Mouse (Mus musculus) forebrain, embryonic 12.5 days (tissue): ENCODE measurements at regions not wholly inside any gene's neighbourhood (a gene's known extent, or its start where the extent isn't known, plus 50 kb on each side); places are given as distances from the start of the nearest gene placed in this dataset.

Source experiments
- ATAC-seq: fragments of 200-750 bp; cut with Nextera tagmentation; 2 replicates; pipeline ENCODE4 v1.8.0; 2017; ENCODE audit warnings: moderate TSS enrichment; ENCODE audit not compliant: low FRiP score
- H3K27ac ChIP-seq: fragments of 300-500 bp; sonication (generic); 2 replicates; pipeline ENCODE4 v1.5.1; 2016; ENCODE audit warnings: mild to moderate bottlenecking
- H3K27me3 ChIP-seq: fragments of 300-500 bp; sonication (generic); 2 replicates; pipeline ENCODE4 v1.6.1; 2016; ENCODE audit warnings: mild to moderate bottlenecking
- H3K36me3 ChIP-seq: fragments of 300-500 bp; sonication (generic); replicated peaks from 2 replicates; pipeline ENCODE4 v1.6.1; 2016; ENCODE audit warnings: mild to moderate bottlenecking
- H3K4me1 ChIP-seq: fragments of 300-500 bp; sonication (generic); 2 replicates; pipeline ENCODE4 v1.6.1; 2016
- H3K4me2 ChIP-seq: fragments of 300-500 bp; sonication (generic); 2 replicates; pipeline ENCODE4 v1.6.1; 2016; ENCODE audit warnings: mild to moderate bottlenecking, moderate library complexity
- H3K4me3 ChIP-seq: fragments of 300-500 bp; sonication (generic); replicated peaks from 2 replicates; pipeline ENCODE4 v1.5.1; 2016; ENCODE audit warnings: mild to moderate bottlenecking
- H3K9ac ChIP-seq: fragments of 300-500 bp; sonication (generic); 2 replicates; pipeline ENCODE4 v1.6.1; 2016; ENCODE audit warnings: mild to moderate bottlenecking
- H3K9me3 ChIP-seq: fragments of 300-500 bp; sonication (generic); 2 replicates; pipeline ENCODE4 v1.6.1; 2016
- WGBS: fragments of 180-500 bp; shearing (Covaris S2); methylation state at CpG from one replicate; pipeline ENCODE4 v1.1.7; 2016; 5-methylcytosine and 5-hydroxymethylcytosine counted together

DNA sequence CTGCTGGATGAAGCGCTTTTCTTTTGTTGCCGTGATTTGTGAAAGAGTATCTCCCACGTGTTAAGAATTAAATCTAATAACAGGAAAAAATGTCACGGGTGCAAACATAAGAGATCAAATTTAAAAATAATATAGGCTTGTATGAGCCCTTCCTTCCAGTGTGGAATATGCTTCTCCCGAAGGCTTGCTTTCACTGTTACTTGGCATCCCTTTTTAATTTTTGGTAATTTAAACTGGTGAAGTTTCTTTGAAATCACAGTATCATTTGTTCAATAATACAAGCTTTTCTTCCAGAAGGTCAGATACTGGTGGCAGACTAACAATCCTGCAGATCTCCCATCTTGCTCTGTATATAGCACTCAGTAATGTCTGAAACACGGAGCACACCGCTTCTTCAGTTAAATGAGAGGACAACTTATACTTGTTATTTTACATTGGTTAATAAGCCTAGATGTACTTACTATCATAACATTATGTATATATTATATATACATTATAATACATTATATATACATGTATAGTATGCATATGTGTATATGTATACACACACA, 98.2 kb downstream of the Plk2 start:
- Histone ChIP-seq H3K9ac (peak overlapping the region; percentile 12; the same call in 1 of the 2 replicates), H3K9me3 (no peaks in the 10 kb centered on the region), H3K36me3 (no peaks in the 10 kb centered on the region), H3K4me2 (peak overlapping the region; percentile 32), H3K27ac (0 out of 2 replicates have a peak overlapping the region, but pooled peaks have one; percentile 19), H3K4me3 (no peak overlapping the region), H3K27me3 (no peaks in the 10 kb centered on the region), H3K4me1 (peaks cover 12% of the 10 kb centered on the region)
- 46% methylated on average over 7 of the region's 7 CpGs for WGBS
- peak; percentile 24 for ATAC-seq

GRCm38 (mm10) chr13:110497461-110497860, 102.6 kb downstream of the Plk2 start:
- no peak overlapping the region for H3K4me2 ChIP-seq
- WGBS, result 89% methylated on average over 3 of the region's 3 CpGs
- no peaks in the 10 kb centered on the region for H3K27me3 ChIP-seq
- H3K36me3 ChIP-seq, result no peaks in the 10 kb centered on the region
- ATAC-seq, result no peak
- no peak overlapping the region for H3K9ac ChIP-seq
- no peak overlapping the region for H3K4me3 ChIP-seq
- H3K9me3 ChIP-seq, result no peaks in the 10 kb centered on the region
- H3K27ac ChIP-seq, result no peak overlapping the region
- H3K4me1 ChIP-seq, result peaks cover 7% of the 10 kb centered on the region

DNA sequence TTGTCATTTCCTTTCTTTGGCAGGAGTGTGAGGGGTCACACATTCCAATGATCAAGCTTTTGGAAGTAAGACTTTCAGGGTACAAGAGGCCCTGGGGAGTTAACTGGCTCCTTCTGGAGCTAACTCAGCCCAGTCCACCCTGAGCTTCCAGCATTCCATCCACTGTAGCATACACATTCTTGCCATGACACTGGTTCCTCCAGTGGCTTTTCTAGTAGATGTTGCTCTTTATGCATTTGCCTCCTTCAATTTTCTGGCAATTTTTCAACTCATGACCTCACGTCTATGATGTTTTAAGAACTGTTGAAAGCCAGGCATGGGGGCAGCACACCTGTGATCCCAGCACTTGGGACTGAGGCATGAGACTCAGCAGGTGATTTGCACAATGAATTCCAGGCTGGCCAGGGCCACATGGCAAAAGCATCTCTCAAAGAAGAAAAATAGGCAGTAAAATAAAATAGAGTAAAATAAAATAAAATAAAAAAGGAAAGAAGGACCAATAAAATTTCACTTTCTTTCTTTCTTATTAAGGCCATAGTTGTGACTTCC, 113.0 kb downstream of the Plk2 start:
- ATAC-seq, result no peak
- WGBS, result 79% methylated on average over 1 of the region's 1 CpGs
- no peak overlapping the region for H3K27ac ChIP-seq

DNA sequence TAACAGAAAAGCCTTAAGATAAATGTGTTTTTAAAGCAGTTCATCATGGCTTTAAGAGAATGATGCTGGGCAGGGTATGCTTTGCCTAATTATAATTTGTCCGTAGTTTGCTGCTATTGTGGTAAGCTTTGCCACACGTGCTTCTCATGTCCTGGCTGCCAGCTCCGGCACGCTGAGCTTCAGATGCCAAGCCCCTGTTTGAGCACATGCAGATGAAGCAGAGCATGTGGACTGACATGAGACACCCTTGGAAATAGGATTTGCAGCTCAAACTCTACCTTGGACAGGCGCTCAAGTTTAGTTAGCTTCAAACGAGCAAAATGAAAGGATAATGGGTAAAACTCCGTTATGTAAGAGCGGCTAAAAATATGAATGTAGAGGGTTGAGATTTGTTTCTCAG, 123.1 kb downstream of the Plk2 start:
- Histone ChIP-seq H3K27me3 (no peaks in the 10 kb centered on the region), H3K36me3 (no peaks in the 10 kb centered on the region), H3K9ac (no peak overlapping the region), H3K27ac (no peak overlapping the region), H3K4me3 (no peak overlapping the region), H3K4me2 (no peak overlapping the region), H3K9me3 (no peaks in the 10 kb centered on the region), H3K4me1 (no peaks in the 10 kb centered on the region)
- ATAC-seq, result no peak
- WGBS, result 87% methylated on average over 8 of the region's 8 CpGs

More for the DNA sequence above, 113.0 kb downstream of the Plk2 start:
- H3K27me3 ChIP-seq, result no peaks in the 10 kb centered on the region
- H3K9me3 ChIP-seq, result 0 out of 2 replicates have a peak, but pooled peaks cover 3% of the 10 kb centered on the region
- no peak overlapping the region for H3K9ac ChIP-seq
- H3K4me1 ChIP-seq, result no peaks in the 10 kb centered on the region
- H3K36me3 ChIP-seq, result no peaks in the 10 kb centered on the region
- no peak overlapping the region for H3K4me3 ChIP-seq
- no peak overlapping the region for H3K4me2 ChIP-seq

DNA sequence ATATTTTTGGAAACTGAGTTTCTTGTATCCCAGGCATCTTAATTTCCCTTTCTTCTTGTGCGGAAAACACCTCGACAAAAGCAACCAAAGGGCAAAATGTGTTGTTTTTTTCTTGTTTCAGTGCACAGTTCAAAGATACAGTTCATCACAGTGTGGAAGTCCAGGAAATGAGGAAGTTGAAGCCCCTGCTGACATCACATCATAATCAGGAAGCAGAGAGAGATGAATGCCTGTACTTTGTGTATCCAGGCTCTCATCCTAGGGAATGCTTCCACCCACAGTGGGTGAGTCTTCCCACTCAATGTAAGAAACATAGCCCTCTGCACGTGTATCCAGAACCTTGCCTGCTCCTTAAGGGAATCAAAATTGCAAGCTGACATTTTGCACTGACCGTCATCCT, 128.1 kb downstream of the Plk2 start:
- no peak for ATAC-seq
- H3K36me3 ChIP-seq, result no peaks in the 10 kb centered on the region
- no peaks in the 10 kb centered on the region for H3K4me1 ChIP-seq
- no peak overlapping the region for H3K4me3 ChIP-seq
- H3K27me3 ChIP-seq, result no peaks in the 10 kb centered on the region
- H3K9me3 ChIP-seq, result no peaks in the 10 kb centered on the region
- H3K27ac ChIP-seq, result no peak overlapping the region
- WGBS, result 87% methylated on average over 4 of the region's 4 CpGs
- H3K4me2 ChIP-seq, result no peak overlapping the region
- H3K9ac ChIP-seq, result no peak overlapping the region

GRCm38 (mm10) chr13:110527681-110528080, 132.8 kb downstream of the Plk2 start:
- Histone ChIP-seq H3K36me3 (no peaks in the 10 kb centered on the region), H3K9ac (no peak overlapping the region), H3K4me3 (no peak overlapping the region), H3K4me2 (no peak overlapping the region), H3K4me1 (no peaks in the 10 kb centered on the region), H3K27ac (no peak overlapping the region), H3K9me3 (no peaks in the 10 kb centered on the region), H3K27me3 (no peaks in the 10 kb centered on the region)
- no peak for ATAC-seq
- WGBS, result 86% methylated on average over 3 of the region's 3 CpGs

DNA sequence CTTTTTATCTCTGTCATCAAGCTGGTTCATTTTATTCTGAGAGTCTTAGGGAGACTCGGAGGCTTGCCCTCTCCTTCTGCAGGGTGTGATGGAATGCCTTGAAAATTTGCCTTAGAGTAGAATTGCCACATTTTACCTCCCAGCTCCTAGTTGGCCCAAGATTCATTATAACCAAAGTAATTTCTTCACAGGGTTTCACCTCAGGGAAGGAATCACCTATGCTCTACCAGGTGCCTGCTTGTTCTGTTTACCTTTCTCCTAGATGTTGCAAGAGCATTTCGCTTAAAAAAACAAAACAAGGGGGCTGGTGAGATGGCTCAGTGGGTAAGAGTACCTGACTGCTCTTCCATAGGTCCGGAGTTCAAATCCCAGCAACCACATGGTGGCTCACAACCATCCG, 134.8 kb downstream of the Plk2 start:
- WGBS, result 93% methylated on average over 4 of the region's 4 CpGs

DNA sequence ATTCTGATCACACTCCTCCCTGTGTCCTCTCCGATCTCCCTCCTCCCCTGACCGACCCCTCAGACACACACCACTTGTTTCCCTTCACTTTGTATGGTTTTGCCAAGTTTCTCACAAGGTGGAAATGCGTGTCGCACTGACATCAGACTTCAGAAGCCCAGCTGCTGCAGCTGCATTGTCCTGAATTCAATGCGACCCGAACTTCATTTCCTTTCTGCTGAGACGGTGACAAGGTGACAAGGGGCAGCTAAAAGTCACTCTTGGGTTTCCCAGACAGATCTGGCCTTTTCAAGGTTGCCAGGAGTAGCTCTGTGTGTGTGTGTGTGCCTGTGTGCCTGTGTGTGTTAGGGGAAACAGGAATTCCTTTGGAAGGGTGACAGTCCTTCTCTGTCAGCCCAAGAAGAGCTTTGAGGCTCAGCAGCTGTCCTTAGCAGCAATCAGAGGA, 139.5 kb downstream of the Plk2 start:
- Histone ChIP-seq H3K9me3 (no peaks in the 10 kb centered on the region), H3K4me2 (no peak overlapping the region), H3K4me3 (no peak overlapping the region), H3K9ac (no peak overlapping the region), H3K4me1 (peaks cover 7% of the 10 kb centered on the region; the same call in 1 of the 2 replicates), H3K36me3 (no peaks in the 10 kb centered on the region), H3K27ac (no peak overlapping the region), H3K27me3 (no peaks in the 10 kb centered on the region)
- 35% methylated on average over 7 of the region's 7 CpGs for WGBS
- no peak for ATAC-seq

More for the DNA sequence above, 134.8 kb downstream of the Plk2 start:
- peaks cover 6% of the 10 kb centered on the region; the same call in 1 of the 2 replicates for H3K4me1 ChIP-seq
- no peak overlapping the region for H3K4me3 ChIP-seq
- no peaks in the 10 kb centered on the region for H3K36me3 ChIP-seq
- no peak overlapping the region for H3K4me2 ChIP-seq
- H3K9ac ChIP-seq, result no peak overlapping the region
- H3K27me3 ChIP-seq, result no peaks in the 10 kb centered on the region
- ATAC-seq, result no peak
- no peak overlapping the region for H3K27ac ChIP-seq
- no peaks in the 10 kb centered on the region for H3K9me3 ChIP-seq

DNA sequence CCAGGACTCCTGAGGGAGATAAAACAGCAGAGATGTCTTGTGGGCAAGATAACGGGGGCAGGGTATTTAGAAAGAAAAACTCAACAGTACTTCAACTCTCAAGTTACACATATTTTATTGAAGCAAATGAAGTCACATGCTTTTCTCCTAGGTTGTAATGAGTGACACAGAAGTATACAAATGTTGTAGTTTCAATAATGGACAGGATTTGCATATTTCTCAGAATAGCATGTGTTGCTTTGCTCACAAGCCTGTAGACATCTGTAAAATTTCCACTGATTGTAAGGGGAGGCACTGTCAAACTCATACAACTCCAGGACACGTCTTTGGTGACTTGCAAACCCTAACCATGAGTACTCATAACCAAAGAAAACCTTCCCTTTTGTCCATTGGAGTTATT, 140.9 kb downstream of the Plk2 start:
- Histone ChIP-seq H3K9ac (no peak overlapping the region), H3K4me2 (no peak overlapping the region), H3K4me3 (no peak overlapping the region), H3K4me1 (peaks cover 11% of the 10 kb centered on the region; the same call in 1 of the 2 replicates), H3K36me3 (no peaks in the 10 kb centered on the region), H3K27me3 (no peaks in the 10 kb centered on the region), H3K9me3 (no peaks in the 10 kb centered on the region), H3K27ac (no peak overlapping the region)
- ATAC-seq, result no peak
- 70% methylated on average over 2 of the region's 2 CpGs for WGBS

DNA sequence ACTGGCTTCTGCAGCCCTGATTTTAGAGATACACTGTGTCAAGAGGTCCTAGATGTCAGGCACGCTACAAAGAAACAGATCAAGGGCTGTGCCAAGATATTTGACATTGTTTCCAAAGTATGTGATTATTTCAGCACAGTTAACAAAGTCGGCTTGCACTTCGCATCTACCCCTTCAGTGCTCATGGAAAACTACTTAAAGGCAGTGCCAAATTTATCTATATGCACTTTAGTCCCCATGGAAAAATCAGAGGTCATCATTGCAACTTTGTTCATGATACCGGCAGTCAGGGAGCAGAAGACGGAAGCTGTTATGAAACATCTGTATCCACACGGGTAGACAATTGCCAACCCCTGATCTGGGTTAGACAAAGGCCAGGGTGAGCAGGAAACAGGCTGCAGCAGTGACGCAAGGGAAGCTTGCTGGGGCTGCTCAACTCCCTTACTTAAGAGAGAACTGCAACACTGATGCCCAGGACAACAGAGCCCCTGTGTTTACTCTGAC, 143.2 kb downstream of the Plk2 start:
- Histone ChIP-seq H3K4me2 (no peak overlapping the region), H3K4me1 (peaks cover 13% of the 10 kb centered on the region; the same call in 1 of the 2 replicates), H3K9ac (no peak overlapping the region), H3K27me3 (no peaks in the 10 kb centered on the region), H3K9me3 (no peaks in the 10 kb centered on the region), H3K27ac (no peak overlapping the region), H3K36me3 (no peaks in the 10 kb centered on the region), H3K4me3 (no peak overlapping the region)
- 69% methylated on average over 7 of the region's 7 CpGs for WGBS
- no peak for ATAC-seq

DNA sequence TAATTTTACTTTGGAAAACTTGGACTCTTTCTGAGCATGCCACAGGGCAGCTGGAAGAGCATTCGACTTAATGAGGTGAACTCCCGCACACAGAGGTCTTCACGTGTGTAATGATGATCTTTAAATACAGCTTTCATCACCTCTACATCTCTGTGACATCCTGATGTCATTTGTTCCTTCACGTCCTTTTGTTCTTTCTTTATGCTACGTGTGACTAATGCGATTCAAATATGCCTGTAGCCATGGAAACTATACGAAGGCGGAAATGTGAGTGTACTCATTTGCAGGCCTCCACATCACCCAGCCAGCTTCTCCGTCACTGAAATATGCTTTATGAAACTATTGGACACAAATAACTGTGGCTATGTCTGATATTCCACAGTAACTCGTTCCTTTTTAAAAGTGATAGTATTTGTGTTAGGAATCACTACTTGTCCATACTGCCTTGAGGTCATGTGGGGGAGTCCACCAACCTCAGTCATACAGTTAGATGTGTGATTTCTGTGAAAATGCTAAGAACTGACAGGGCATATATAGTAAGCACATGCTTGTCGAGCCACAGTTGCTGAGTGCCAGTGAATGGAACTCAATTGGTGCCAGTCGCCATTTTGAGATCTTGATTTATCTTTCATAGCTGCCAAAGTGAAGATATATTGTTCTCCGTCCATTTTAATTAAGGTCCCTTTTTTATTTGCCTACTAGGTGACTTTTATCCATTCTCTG, 145.9 kb downstream of the Plk2 start:
- Histone ChIP-seq H3K4me1 (0 out of 2 replicates have a peak, but pooled peaks cover 7% of the 10 kb centered on the region), H3K9me3 (no peaks in the 10 kb centered on the region), H3K27me3 (no peaks in the 10 kb centered on the region), H3K9ac (no peak overlapping the region), H3K27ac (no peak overlapping the region), H3K36me3 (no peaks in the 10 kb centered on the region), H3K4me2 (no peak overlapping the region), H3K4me3 (no peak overlapping the region)
- ATAC-seq, result peak; percentile 58; the same call in 1 of the 2 replicates
- WGBS, result 67% methylated on average over 13 of the region's 13 CpGs

GRCm38 (mm10) chr13:110541288-110542148, 146.7 kb downstream of the Plk2 start:
- H3K27ac ChIP-seq, result no peak overlapping the region
- ATAC-seq, result no peak
- H3K36me3 ChIP-seq, result no peaks in the 10 kb centered on the region
- 84% methylated on average over 5 of the region's 5 CpGs for WGBS
- H3K9ac ChIP-seq, result no peak overlapping the region
- no peak overlapping the region for H3K4me2 ChIP-seq
- 0 out of 2 replicates have a peak, but pooled peaks cover 7% of the 10 kb centered on the region for H3K4me1 ChIP-seq
- H3K27me3 ChIP-seq, result no peaks in the 10 kb centered on the region
- no peak overlapping the region for H3K4me3 ChIP-seq
- H3K9me3 ChIP-seq, result no peaks in the 10 kb centered on the region
